Mouse (Mus musculus): ENCODE data around the gene Slc24a3. TPM values are rescaled to one million over a fixed set of nuclear protein-coding genes. Genes with fewer than 3 reads are reported as not detected.
A peak's percentile ranks its signal among the peaks of the same experiment; 100 is the strongest.

The Slc24a3 gene
- polyA plus RNA-seq, 1 experiment from 2014 or later, result 0.57 TPM

GRCm38 (mm10) chr2:145517346-145517745, 349.8 kb downstream of the Slc24a3 start:
- no peaks in the 10 kb centered on the region for H3K27me3 ChIP-seq (ENCODE audit: control insufficient read depth, insufficient read depth, low read length)
- no peaks in the 10 kb centered on the region for H3K9me3 ChIP-seq (ENCODE audit: control insufficient read depth, low read length)
- H3K4me1 ChIP-seq (ENCODE audit: control insufficient read depth, insufficient read depth, low read length), result no peaks in the 10 kb centered on the region
- no peak overlapping the region for H3K4me3 ChIP-seq (ENCODE audit: low read depth, low read length)
- H3K27ac ChIP-seq (replicated peaks; ENCODE audit: low read depth, low read length), result no peak overlapping the region
- H3K36me3 ChIP-seq (ENCODE audit: control insufficient read depth, insufficient read depth, low read length), result no peaks in the 10 kb centered on the region
- peak; percentile 79 for DNase-seq (ENCODE audit: low spot score)
- no peak overlapping the region for H3K9ac ChIP-seq (ENCODE audit: low read length)
- 51% methylated on average over 9 of the region's 9 CpGs for WGBS
- H3K4me2 ChIP-seq (ENCODE audit: low read depth, severe bottlenecking), result no peak overlapping the region
- ATAC-seq (ENCODE audit: insufficient number of reproducible peaks, low FRiP score, low TSS enrichment, low read depth), result 0 out of 2 replicates have a peak, but pooled peaks have one; percentile 27

- Histone ChIP-seq H3K9ac (ENCODE audit: low read length) (no peak overlapping the region), H3K36me3 (ENCODE audit: control insufficient read depth, insufficient read depth, low read length) (no peaks in the 10 kb centered on the region), H3K27ac (replicated peaks; ENCODE audit: low read depth, low read length) (no peak overlapping the region), H3K4me2 (ENCODE audit: low read depth, severe bottlenecking) (no peak overlapping the region), H3K27me3 (ENCODE audit: control insufficient read depth, insufficient read depth, low read length) (no peaks in the 10 kb centered on the region), H3K9me3 (ENCODE audit: control insufficient read depth, low read length) (no peaks in the 10 kb centered on the region), H3K4me3 (ENCODE audit: low read depth, low read length) (no peak overlapping the region), H3K4me1 (ENCODE audit: control insufficient read depth, insufficient read depth, low read length) (no peaks in the 10 kb centered on the region)
- DNase-seq (ENCODE audit: low spot score) (no peak), ATAC-seq (ENCODE audit: insufficient number of reproducible peaks, low FRiP score, low TSS enrichment, low read depth) (no peak)
- WGBS, result 74% methylated on average over 3 of the region's 3 CpGs
These were observed 354.5 kb downstream of the Slc24a3 start for GRCm38 (mm10) chr2:145522017-145522416.

GRCm38 (mm10) chr2:145523381-145523780, 355.8 kb downstream of the Slc24a3 start:
- Histone ChIP-seq H3K4me3 (ENCODE audit: low read depth, low read length) (no peak overlapping the region), H3K4me1 (ENCODE audit: control insufficient read depth, insufficient read depth, low read length) (no peaks in the 10 kb centered on the region), H3K36me3 (ENCODE audit: control insufficient read depth, insufficient read depth, low read length) (no peaks in the 10 kb centered on the region), H3K4me2 (ENCODE audit: low read depth, severe bottlenecking) (no peak overlapping the region), H3K27ac (replicated peaks; ENCODE audit: low read depth, low read length) (no peak overlapping the region), H3K27me3 (ENCODE audit: control insufficient read depth, insufficient read depth, low read length) (no peaks in the 10 kb centered on the region), H3K9ac (ENCODE audit: low read length) (no peak overlapping the region), H3K9me3 (ENCODE audit: control insufficient read depth, low read length) (no peaks in the 10 kb centered on the region)
- ATAC-seq (ENCODE audit: insufficient number of reproducible peaks, low FRiP score, low TSS enrichment, low read depth) (no peak), DNase-seq (ENCODE audit: low spot score) (no peak)
- 90% methylated on average over 4 of the region's 4 CpGs for WGBS

- DNase-seq (ENCODE audit: low spot score), result no peak
- no peaks in the 10 kb centered on the region for H3K27me3 ChIP-seq (ENCODE audit: control insufficient read depth, insufficient read depth, low read length)
- no peaks in the 10 kb centered on the region for H3K36me3 ChIP-seq (ENCODE audit: control insufficient read depth, insufficient read depth, low read length)
- H3K27ac ChIP-seq (replicated peaks; ENCODE audit: low read depth, low read length), result no peak overlapping the region
- no peaks in the 10 kb centered on the region for H3K4me1 ChIP-seq (ENCODE audit: control insufficient read depth, insufficient read depth, low read length)
- no peaks in the 10 kb centered on the region for H3K9me3 ChIP-seq (ENCODE audit: control insufficient read depth, low read length)
- no peak overlapping the region for H3K9ac ChIP-seq (ENCODE audit: low read length)
- no peak overlapping the region for H3K4me2 ChIP-seq (ENCODE audit: low read depth, severe bottlenecking)
- WGBS, result 76% methylated on average over 1 of the region's 1 CpGs
- ATAC-seq (ENCODE audit: insufficient number of reproducible peaks, low FRiP score, low TSS enrichment, low read depth), result no peak
- H3K4me3 ChIP-seq (ENCODE audit: low read depth, low read length), result no peak overlapping the region
These were observed 359.6 kb downstream of the Slc24a3 start for GRCm38 (mm10) chr2:145527151-145527550.

- ATAC-seq (ENCODE audit: insufficient number of reproducible peaks, low FRiP score, low TSS enrichment, low read depth), result no peak
- WGBS, result 77% methylated on average over 4 of the region's 4 CpGs
- Histone ChIP-seq H3K9ac (ENCODE audit: low read length) (no peak overlapping the region), H3K27me3 (ENCODE audit: control insufficient read depth, insufficient read depth, low read length) (no peaks in the 10 kb centered on the region), H3K27ac (replicated peaks; ENCODE audit: low read depth, low read length) (no peak overlapping the region), H3K4me3 (ENCODE audit: low read depth, low read length) (no peak overlapping the region), H3K4me1 (ENCODE audit: control insufficient read depth, insufficient read depth, low read length) (no peaks in the 10 kb centered on the region), H3K36me3 (ENCODE audit: control insufficient read depth, insufficient read depth, low read length) (no peaks in the 10 kb centered on the region), H3K9me3 (ENCODE audit: control insufficient read depth, low read length) (no peaks in the 10 kb centered on the region), H3K4me2 (ENCODE audit: low read depth, severe bottlenecking) (no peak overlapping the region)
- no peak for DNase-seq (ENCODE audit: low spot score)
These were observed 363.4 kb downstream of the Slc24a3 start for GRCm38 (mm10) chr2:145530941-145531353.

GRCm38 (mm10) chr2:145533086-145533485, 365.5 kb downstream of the Slc24a3 start:
- Histone ChIP-seq H3K27ac (replicated peaks; ENCODE audit: low read depth, low read length) (no peak overlapping the region), H3K9ac (ENCODE audit: low read length) (no peak overlapping the region), H3K4me1 (ENCODE audit: control insufficient read depth, insufficient read depth, low read length) (no peaks in the 10 kb centered on the region), H3K4me2 (ENCODE audit: low read depth, severe bottlenecking) (no peak overlapping the region), H3K36me3 (ENCODE audit: control insufficient read depth, insufficient read depth, low read length) (no peaks in the 10 kb centered on the region), H3K27me3 (ENCODE audit: control insufficient read depth, insufficient read depth, low read length) (no peaks in the 10 kb centered on the region), H3K4me3 (ENCODE audit: low read depth, low read length) (no peak overlapping the region), H3K9me3 (ENCODE audit: control insufficient read depth, low read length) (no peaks in the 10 kb centered on the region)
- no peak for DNase-seq (ENCODE audit: low spot score)
- ATAC-seq (ENCODE audit: insufficient number of reproducible peaks, low FRiP score, low TSS enrichment, low read depth), result no peak
- WGBS, result 86% methylated on average over 2 of the region's 2 CpGs

- ATAC-seq (ENCODE audit: insufficient number of reproducible peaks, low FRiP score, low TSS enrichment, low read depth) (no peak), DNase-seq (ENCODE audit: low spot score) (no peak)
- Histone ChIP-seq H3K27me3 (ENCODE audit: control insufficient read depth, insufficient read depth, low read length) (no peaks in the 10 kb centered on the region), H3K9ac (ENCODE audit: low read length) (no peak overlapping the region), H3K9me3 (ENCODE audit: control insufficient read depth, low read length) (no peaks in the 10 kb centered on the region), H3K27ac (replicated peaks; ENCODE audit: low read depth, low read length) (no peak overlapping the region), H3K4me2 (ENCODE audit: low read depth, severe bottlenecking) (no peak overlapping the region), H3K4me3 (ENCODE audit: low read depth, low read length) (no peak overlapping the region), H3K4me1 (ENCODE audit: control insufficient read depth, insufficient read depth, low read length) (no peaks in the 10 kb centered on the region), H3K36me3 (ENCODE audit: control insufficient read depth, insufficient read depth, low read length) (no peaks in the 10 kb centered on the region)
- 85% methylated on average over 4 of the region's 4 CpGs for WGBS
These were observed 367.8 kb downstream of the Slc24a3 start for GRCm38 (mm10) chr2:145535307-145535706.

GRCm38 (mm10) chr2:145535774-145536173, 368.2 kb downstream of the Slc24a3 start:
- Histone ChIP-seq H3K4me1 (ENCODE audit: control insufficient read depth, insufficient read depth, low read length) (no peaks in the 10 kb centered on the region), H3K9ac (ENCODE audit: low read length) (no peak overlapping the region), H3K36me3 (ENCODE audit: control insufficient read depth, insufficient read depth, low read length) (no peaks in the 10 kb centered on the region), H3K27ac (replicated peaks; ENCODE audit: low read depth, low read length) (no peak overlapping the region), H3K4me3 (ENCODE audit: low read depth, low read length) (no peak overlapping the region), H3K27me3 (ENCODE audit: control insufficient read depth, insufficient read depth, low read length) (no peaks in the 10 kb centered on the region), H3K9me3 (ENCODE audit: control insufficient read depth, low read length) (no peaks in the 10 kb centered on the region), H3K4me2 (ENCODE audit: low read depth, severe bottlenecking) (no peak overlapping the region)
- WGBS, result 86% methylated on average over 4 of the region's 4 CpGs
- DNase-seq (ENCODE audit: low spot score) (no peak), ATAC-seq (ENCODE audit: insufficient number of reproducible peaks, low FRiP score, low TSS enrichment, low read depth) (no peak)

- no peaks in the 10 kb centered on the region for H3K4me1 ChIP-seq (ENCODE audit: control insufficient read depth, insufficient read depth, low read length)
- no peak overlapping the region for H3K27ac ChIP-seq (replicated peaks; ENCODE audit: low read depth, low read length)
- 32% methylated on average over 4 of the region's 4 CpGs for WGBS
- H3K36me3 ChIP-seq (ENCODE audit: control insufficient read depth, insufficient read depth, low read length), result no peaks in the 10 kb centered on the region
- no peak overlapping the region for H3K4me3 ChIP-seq (ENCODE audit: low read depth, low read length)
- peak; percentile 37; the same call in 1 of the 2 replicates for ATAC-seq (ENCODE audit: insufficient number of reproducible peaks, low FRiP score, low TSS enrichment, low read depth)
- H3K27me3 ChIP-seq (ENCODE audit: control insufficient read depth, insufficient read depth, low read length), result no peaks in the 10 kb centered on the region
- H3K9me3 ChIP-seq (ENCODE audit: control insufficient read depth, low read length), result no peaks in the 10 kb centered on the region
- H3K9ac ChIP-seq (ENCODE audit: low read length), result no peak overlapping the region
- no peak for DNase-seq (ENCODE audit: low spot score)
- H3K4me2 ChIP-seq (ENCODE audit: low read depth, severe bottlenecking), result no peak overlapping the region
These were observed 369.4 kb downstream of the Slc24a3 start for GRCm38 (mm10) chr2:145536986-145537385.
